ENCODE assay signal across 24 mouse cellular contexts in the genomic region with DNA sequence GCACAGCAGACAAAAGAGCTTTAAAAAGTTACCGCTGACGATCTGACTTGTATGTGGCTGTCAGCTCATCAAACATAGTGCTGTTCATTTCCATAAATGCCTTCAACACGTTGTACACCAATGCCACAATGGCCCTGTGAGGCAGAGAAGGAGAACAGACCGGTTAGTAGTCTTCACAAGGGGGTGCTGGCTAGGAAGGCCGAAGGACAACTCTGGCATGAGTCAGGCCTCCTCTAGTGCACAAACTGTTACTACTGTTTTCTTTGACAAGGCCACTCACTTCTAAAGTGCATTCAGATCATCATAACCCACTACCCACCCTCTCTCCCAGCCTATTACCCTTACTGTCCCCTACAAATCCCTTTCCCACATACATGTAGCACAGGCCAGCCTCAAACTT. TPM values are rescaled to one million over a fixed set of nuclear protein-coding genes. Genes with fewer than 3 reads are reported as not detected.
"Had no signal": no experiment of that assay in that cellular context is flagged by ENCODE, and none has a peak within 500 bp of the region (broad histone marks: within the 10 kb centered on the region; RNA-seq: fewer than 3 reads in every experiment).

No protein-coding gene starts in this region.

- DNase-seq: lung, adult 2 months; lung, postnatal 14 days; lung, postnatal 36 days; right cerebral cortex, postnatal 14 days; right cerebral cortex, postnatal 4 days; spleen, adult 18-20 months; thymus, adult 18-20 months; thymus, postnatal 14 days; thymus, postnatal 36 days had no signal

RNA-seq across cellular contexts. Expression of a gene that starts 43.1 kb away (rescaled TPM):
- total RNA-seq: megakaryocyte progenitor cell, adult 5-6 weeks; midbrain, postnatal 0 days; monocyte, adult 5-6 weeks; neutrophil, adult 5-6 weeks had no signal
- polyA plus RNA-seq: lung, adult 2 months; lung, embryonic 15.5 days; lung, postnatal 0 days; macrophage; midbrain, embryonic 11.5 days; midbrain, embryonic 13.5 days; midbrain, embryonic 15.5 days; midbrain, postnatal 0 days; neural tube, embryonic 12.5 days; neural tube, embryonic 14.5 days; small intestine, adult 2 months; stomach, embryonic 14.5 days; stomach, embryonic 16.5 days had no signal
